In the genomic region with DNA sequence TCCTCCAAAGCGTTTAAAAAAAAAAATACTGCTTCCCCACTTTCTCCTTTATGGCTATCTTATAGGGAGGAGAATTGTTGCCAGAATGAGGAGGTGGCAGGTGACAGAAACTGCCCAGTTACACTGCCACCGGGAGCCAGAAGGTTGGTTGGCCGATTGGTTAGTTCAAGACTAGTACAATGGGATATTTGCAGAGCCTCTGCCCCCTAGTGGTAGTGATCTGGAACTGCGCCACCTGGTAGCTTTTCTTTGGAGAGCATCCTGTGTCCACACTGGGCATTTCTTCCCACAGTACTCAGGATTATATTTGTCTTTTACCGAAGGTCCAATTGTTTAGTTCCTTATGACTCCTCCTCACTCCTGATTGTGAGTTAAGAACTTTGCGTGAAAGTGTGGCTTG, we compare ENCODE assay signal across 8 mouse cellular contexts. TPM values are rescaled to one million over a fixed set of nuclear protein-coding genes. Genes with fewer than 3 reads are reported as not detected.
A peak's percentile ranks its signal among the peaks of the same experiment; 100 is the strongest.
DNase-seq lines count a peak whose midpoint lies in the region; ATAC-seq and TF ChIP-seq lines count a peak whose summit lies in the region.

No protein-coding gene starts in this region.

- no peak overlapping the region for H3K4me2 ChIP-seq in kidney, embryonic 15.5 days

- peak; percentile 84; the same call in 1 of the 2 replicates for TF ChIP-seq CTCF in small intestine, adult 2 months (IDR thresholded peaks at IDR 0.05; ENCODE audit: extremely low read depth, insufficient read length, insufficient replicate concordance, low read depth, low read length)

- H3K4me3 ChIP-seq in kidney, embryonic 15.5 days (replicated peaks) = no peak overlapping the region
- H3K4me3 ChIP-seq in small intestine, adult 2 months (ENCODE audit: low read depth, low read length) = no peak overlapping the region

- no peaks in the 10 kb centered on the region for H3K36me3 ChIP-seq in kidney, embryonic 15.5 days
- no peaks in the 10 kb centered on the region for H3K36me3 ChIP-seq in small intestine, adult 2 months (ENCODE audit: control insufficient read depth, insufficient read depth, low read length)

- H3K9me3 ChIP-seq in kidney, embryonic 15.5 days (replicated peaks) = no peaks in the 10 kb centered on the region

- no peak for TF ChIP-seq POLR2A in small intestine, adult 2 months (IDR thresholded peaks at IDR 0.05; ENCODE audit: low read depth, low read length)

- 30% methylated on average over 6 of the region's 6 CpGs for WGBS in kidney, embryonic 15.5 days
- WGBS in small intestine, adult 2 months = 22% methylated on average over 6 of the region's 6 CpGs

- H3K27ac ChIP-seq in kidney, embryonic 15.5 days = no peak overlapping the region
- H3K27ac ChIP-seq in small intestine, adult 2 months (ENCODE audit: insufficient read depth, low read depth, low read length) = no peak overlapping the region

- no peak for ATAC-seq in kidney, embryonic 15.5 days (replicated peaks; ENCODE audit: low FRiP score)
- peak; percentile 61 for ATAC-seq in CD4-positive, CD25-positive, alpha-beta regulatory T cell, adult 4 months

- peak; percentile 64 for DNase-seq in kidney, adult 18-20 months
- peak; percentile 33 for DNase-seq in WW6 (ENCODE audit: low read depth, low spot score)
- peak; percentile 79 for DNase-seq in embryo, embryonic 10.5 days (ENCODE audit: low spot score)
- peak; percentile 51 to 52 for DNase-seq in left cerebral cortex, postnatal 36 days (ENCODE audit: low spot score in 2 of 2)
- no peak for DNase-seq in Muller cell, postnatal 12 days (ENCODE audit: inconsistent ontology term)

- H3K27me3 ChIP-seq in kidney, embryonic 15.5 days = peaks cover 7% of the 10 kb centered on the region; the same call in 1 of the 2 replicates
- no peaks in the 10 kb centered on the region for H3K27me3 ChIP-seq in small intestine, adult 2 months (ENCODE audit: control insufficient read depth, insufficient read depth, low read length)

- peaks cover 4% of the 10 kb centered on the region; the same call in 1 of the 2 replicates for H3K4me1 ChIP-seq in kidney, embryonic 15.5 days
- no peaks in the 10 kb centered on the region for H3K4me1 ChIP-seq in small intestine, adult 2 months (ENCODE audit: control insufficient read depth, insufficient read depth, insufficient read length, low read length)

- no peak overlapping the region for H3K9ac ChIP-seq in kidney, embryonic 15.5 days

- intact Hi-C loops in left cerebral cortex, postnatal 36 days (cut with DNase I) = no loop called here

RNA-seq across cellular contexts. Expression of a gene that starts 15.9 kb away (rescaled TPM):
- 3.2 and 5.2 TPM in 2 replicates for polyA plus RNA-seq in kidney, embryonic 15.5 days (2015; fragmentation: Nextera tagmentation; extraction: Ambion mirVana)
- polyA plus RNA-seq in CD4-positive, CD25-positive, alpha-beta regulatory T cell, adult 4 months (2017; shearing (Covaris generic)) = 10 to 100 TPM; 25.2 to 31.4 TPM
- total RNA-seq in left cerebral cortex, postnatal 36 days (2021) = 1 to 10 TPM; 2.8 to 4.0 TPM
- 75.6 and 106 TPM in 2 replicates for polyA plus RNA-seq in small intestine, adult 2 months (2012; rRNA removed)

RNA-seq across cellular contexts. Expression of a gene that starts 16.8 kb away (rescaled TPM):
- 7.5 and 7.6 TPM in 2 replicates for polyA plus RNA-seq in kidney, embryonic 15.5 days (2015; fragmentation: Nextera tagmentation; extraction: Ambion mirVana)
- polyA plus RNA-seq in CD4-positive, CD25-positive, alpha-beta regulatory T cell, adult 4 months (2017; shearing (Covaris generic)) = 1 to 10 TPM; 1.4 to 1.5 TPM
- total RNA-seq in left cerebral cortex, postnatal 36 days (2021) = 10 to 100 TPM; 31.1 to 38.6 TPM
- polyA plus RNA-seq in small intestine, adult 2 months (2012; rRNA removed) = 0.75 and 0.85 TPM in 2 replicates

RNA-seq across cellular contexts. Expression of a gene that starts 35.9 kb away (rescaled TPM):
- polyA plus RNA-seq in kidney, embryonic 15.5 days (2015; fragmentation: Nextera tagmentation; extraction: Ambion mirVana) = 0.21 and 0.33 TPM in 2 replicates
- under 1 TPM in 1 of 2 experiments, not detected in 1; 0.90 TPM for polyA plus RNA-seq in CD4-positive, CD25-positive, alpha-beta regulatory T cell, adult 4 months (2017; shearing (Covaris generic))
- 1 to 10 TPM; 2.1 to 2.8 TPM for total RNA-seq in left cerebral cortex, postnatal 36 days (2021)
- polyA plus RNA-seq in small intestine, adult 2 months (2012; rRNA removed) = 0.39 and 0.42 TPM in 2 replicates

RNA-seq across cellular contexts. Expression of a gene that starts 53.9 kb away (rescaled TPM):
- polyA plus RNA-seq in kidney, embryonic 15.5 days (2015; fragmentation: Nextera tagmentation; extraction: Ambion mirVana) = 96.4 and 105 TPM in 2 replicates
- 100 to 1,000 TPM; 250 to 324 TPM for polyA plus RNA-seq in CD4-positive, CD25-positive, alpha-beta regulatory T cell, adult 4 months (2017; shearing (Covaris generic))
- 100 to 1,000 TPM; 209 to 229 TPM for total RNA-seq in left cerebral cortex, postnatal 36 days (2021)
- 12.5 and 21.8 TPM in 2 replicates for polyA plus RNA-seq in small intestine, adult 2 months (2012; rRNA removed)
